Mouse (Mus musculus): ENCODE measurements at regions not wholly inside any gene's neighbourhood (a gene's known extent, or its start where the extent isn't known, plus 50 kb on each side); places are given as distances from the start of the nearest gene placed in this dataset.
"Not testable (repeated sequence)": the region's sequence is repeated elsewhere in the genome, so short reads cannot be mapped to it uniquely, and the experiment has no call there.

DNA sequence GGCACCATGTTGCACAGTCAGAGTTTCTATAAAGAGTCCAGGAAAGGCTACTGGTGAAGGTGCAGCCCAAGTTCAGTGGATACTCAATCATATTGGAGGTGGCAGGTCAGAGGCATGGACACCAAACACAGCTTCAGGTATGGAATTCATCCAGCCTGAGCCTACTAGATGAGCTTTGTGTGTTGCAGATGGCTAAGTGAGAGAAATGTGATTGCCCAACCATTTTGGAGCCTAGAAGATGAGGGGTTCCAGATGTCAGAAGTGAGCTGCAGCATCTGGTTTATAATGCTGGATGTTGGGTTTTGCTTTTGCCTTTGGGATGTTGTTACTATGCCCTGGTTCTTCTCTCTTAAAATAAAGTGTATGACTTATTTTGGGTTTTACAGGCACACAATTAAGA lies 88.7 kb upstream of the Gucy1a1 start:
- H3K4me3 ChIP-seq (replicated peaks; ENCODE audit: insufficient read depth, low read depth, low read length): no peak overlapping the region
- H3K27ac ChIP-seq (ENCODE audit: insufficient read depth, low read length): no peak overlapping the region
- TF ChIP-seq POLR2A (IDR thresholded peaks at IDR 0.05; ENCODE audit: borderline replicate concordance, insufficient read depth, low read length) (no peak), CTCF (IDR thresholded peaks at IDR 0.05; ENCODE audit: borderline replicate concordance, insufficient read depth, low read depth, low read length) (no peak)
- no peak for DNase-seq
- H3K4me1 ChIP-seq (ENCODE audit: control insufficient read depth, insufficient read depth, low read length): peaks cover 3% of the 10 kb centered on the region; the same call in 1 of the 2 replicates
- H3K27me3 ChIP-seq (ENCODE audit: control insufficient read depth, insufficient read depth, low read length): no peaks in the 10 kb centered on the region

DNA sequence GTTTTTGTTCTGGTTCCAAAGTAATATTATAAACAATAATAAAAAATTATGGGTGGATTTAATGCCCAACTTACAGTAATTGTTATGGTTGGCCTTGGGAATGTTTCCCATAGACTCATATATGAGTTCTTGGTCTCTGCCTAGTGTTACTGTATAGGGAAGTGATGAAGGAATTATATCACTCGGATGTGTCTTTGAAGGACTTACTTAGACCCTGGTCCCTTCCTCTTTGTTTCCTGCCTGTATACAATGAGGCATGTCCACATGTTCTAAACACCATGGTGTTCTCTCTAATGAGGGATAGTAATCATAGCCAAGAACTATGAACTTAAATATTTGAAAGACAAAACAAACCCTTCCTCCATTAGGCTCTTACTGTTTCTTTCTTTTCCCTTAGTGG lies 77.8 kb upstream of the Gucy1a1 start:
- TF ChIP-seq POLR2A (IDR thresholded peaks at IDR 0.05; ENCODE audit: borderline replicate concordance, insufficient read depth, low read length) (no peak), CTCF (IDR thresholded peaks at IDR 0.05; ENCODE audit: borderline replicate concordance, insufficient read depth, low read depth, low read length) (no peak)
- no peak for DNase-seq
- H3K4me1 ChIP-seq (ENCODE audit: control insufficient read depth, insufficient read depth, low read length): no peaks in the 10 kb centered on the region
- no peak overlapping the region for H3K4me3 ChIP-seq (replicated peaks; ENCODE audit: insufficient read depth, low read depth, low read length)
- no peaks in the 10 kb centered on the region for H3K27me3 ChIP-seq (ENCODE audit: control insufficient read depth, insufficient read depth, low read length)
- 88% methylated on average over 1 of the region's 1 CpGs for WGBS
- no peak overlapping the region for H3K27ac ChIP-seq (ENCODE audit: insufficient read depth, low read length)

DNA sequence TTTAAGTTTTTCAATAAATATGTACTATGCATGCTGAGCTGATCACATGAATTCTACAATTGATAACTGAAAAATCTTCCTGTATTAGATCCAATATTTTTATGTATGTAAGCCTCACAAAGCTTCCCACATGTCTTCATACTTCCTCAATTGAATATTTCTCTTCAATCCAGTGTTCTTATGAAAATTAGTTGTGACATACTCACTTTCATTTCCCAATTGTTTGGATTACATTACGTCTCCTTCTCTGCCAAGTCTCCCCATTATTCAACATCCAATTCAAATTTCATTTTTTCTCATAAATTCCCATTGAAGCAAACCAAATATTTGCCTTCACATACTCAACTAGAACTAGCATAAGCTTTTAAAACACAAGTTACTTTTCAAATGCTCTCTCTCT lies 76.3 kb upstream of the Gucy1a1 start:
- H3K4me3 ChIP-seq (replicated peaks; ENCODE audit: insufficient read depth, low read depth, low read length): no peak overlapping the region
- no peaks in the 10 kb centered on the region for H3K27me3 ChIP-seq (ENCODE audit: control insufficient read depth, insufficient read depth, low read length)
- WGBS: 77% methylated on average over 1 of the region's 1 CpGs
- H3K27ac ChIP-seq (ENCODE audit: insufficient read depth, low read length): no peak overlapping the region
- TF ChIP-seq POLR2A (IDR thresholded peaks at IDR 0.05; ENCODE audit: borderline replicate concordance, insufficient read depth, low read length) (no peak), CTCF (IDR thresholded peaks at IDR 0.05; ENCODE audit: borderline replicate concordance, insufficient read depth, low read depth, low read length) (no peak)
- DNase-seq: no peak
- no peaks in the 10 kb centered on the region for H3K4me1 ChIP-seq (ENCODE audit: control insufficient read depth, insufficient read depth, low read length)

DNA sequence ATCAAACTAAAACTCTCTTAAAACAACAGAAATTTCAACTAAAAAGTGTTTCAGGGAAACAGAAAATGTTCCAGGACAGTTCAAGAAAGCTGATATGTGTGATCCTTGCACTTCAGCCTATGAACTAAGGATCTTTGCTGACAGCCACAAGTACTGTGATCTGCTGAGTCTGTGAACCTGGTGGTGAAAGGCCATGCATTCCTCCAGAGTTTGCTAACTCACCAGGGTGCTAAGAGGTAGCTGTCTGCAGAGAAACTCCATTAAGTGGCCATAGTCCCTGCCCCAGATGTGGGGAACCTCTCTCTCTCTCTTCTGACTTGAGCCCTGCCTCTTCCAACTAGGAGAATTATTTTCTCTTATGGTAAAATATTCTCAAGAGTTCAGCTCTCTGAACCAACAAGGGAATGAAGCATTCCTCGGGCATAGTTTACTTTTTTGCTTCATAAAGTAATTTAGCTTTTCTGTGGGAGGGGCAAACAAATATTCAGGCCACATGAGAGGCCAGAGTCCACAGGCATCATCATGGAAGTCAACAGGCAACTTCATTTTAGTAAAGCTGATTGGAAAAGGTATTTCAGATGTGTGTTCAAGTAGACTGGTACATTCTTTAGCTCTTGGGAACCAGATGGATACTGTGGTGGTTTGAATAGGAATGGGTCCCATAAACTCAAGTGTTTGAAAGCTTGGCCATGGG lies 73.8 kb upstream of the Gucy1a1 start:
- H3K4me1 ChIP-seq (ENCODE audit: control insufficient read depth, insufficient read depth, low read length); H3K27me3 ChIP-seq (ENCODE audit: control insufficient read depth, insufficient read depth, low read length): not testable (repeated sequence)
- WGBS: 74% methylated on average over 1 of the region's 1 CpGs

DNA sequence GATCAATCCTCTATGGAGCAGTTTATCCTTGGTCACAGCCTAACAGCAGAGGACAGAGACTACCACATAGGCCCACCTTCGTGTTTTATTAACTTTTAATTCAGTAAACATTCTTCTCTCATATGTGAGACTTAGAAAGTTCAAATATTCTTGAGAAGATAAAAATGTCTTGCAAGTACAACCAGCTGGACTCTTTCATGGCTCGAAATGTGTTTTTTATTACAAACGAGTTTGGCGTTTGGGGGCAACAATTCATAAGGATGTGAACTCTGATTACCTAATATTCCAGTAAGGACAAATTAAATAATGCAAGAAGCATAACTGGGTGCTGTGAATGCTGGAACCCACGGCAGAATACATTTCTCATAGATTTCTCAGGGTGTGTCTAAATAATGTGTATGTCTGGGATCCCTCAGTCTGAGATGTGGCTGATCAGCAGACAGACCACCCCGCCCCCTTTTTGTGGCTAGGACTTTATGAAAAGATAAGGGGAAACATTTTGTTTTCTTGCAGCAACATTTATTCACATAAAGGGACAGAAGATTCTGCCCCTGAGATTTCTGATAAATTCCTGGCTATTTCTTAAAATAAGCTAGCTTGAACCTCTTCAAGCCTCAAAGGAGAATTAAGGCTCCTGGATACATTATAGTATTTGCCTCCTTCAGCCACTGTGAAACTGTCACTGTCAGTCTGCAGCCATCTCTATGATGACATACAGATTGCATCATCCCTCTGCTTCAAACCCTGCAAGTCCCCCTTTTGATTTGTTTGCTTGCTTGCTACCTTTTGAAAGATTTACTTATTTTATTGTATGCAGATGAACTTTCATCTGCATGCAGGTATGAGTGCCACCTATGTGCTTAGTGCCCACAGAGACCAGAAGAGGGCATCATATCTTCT lies 69.2 kb upstream of the Gucy1a1 start:
- Histone ChIP-seq H3K4me3 (replicated peaks; ENCODE audit: insufficient read depth, low read depth, low read length) (no peak overlapping the region), H3K27me3 (ENCODE audit: control insufficient read depth, insufficient read depth, low read length) (no peaks in the 10 kb centered on the region), H3K27ac (ENCODE audit: insufficient read depth, low read length) (no peak overlapping the region), H3K4me1 (ENCODE audit: control insufficient read depth, insufficient read depth, low read length) (no peaks in the 10 kb centered on the region)
- TF ChIP-seq CTCF (IDR thresholded peaks at IDR 0.05; ENCODE audit: borderline replicate concordance, insufficient read depth, low read depth, low read length): no peak
- TF ChIP-seq POLR2A (IDR thresholded peaks at IDR 0.05; ENCODE audit: borderline replicate concordance, insufficient read depth, low read length): no peak
- DNase-seq: no peak
- 85% methylated on average over 6 of the region's 6 CpGs for WGBS

More for the DNA sequence above, 73.8 kb upstream of the Gucy1a1 start:
- H3K4me3 ChIP-seq (replicated peaks; ENCODE audit: insufficient read depth, low read depth, low read length); H3K27ac ChIP-seq (ENCODE audit: insufficient read depth, low read length); DNase-seq: not testable (repeated sequence)

DNA sequence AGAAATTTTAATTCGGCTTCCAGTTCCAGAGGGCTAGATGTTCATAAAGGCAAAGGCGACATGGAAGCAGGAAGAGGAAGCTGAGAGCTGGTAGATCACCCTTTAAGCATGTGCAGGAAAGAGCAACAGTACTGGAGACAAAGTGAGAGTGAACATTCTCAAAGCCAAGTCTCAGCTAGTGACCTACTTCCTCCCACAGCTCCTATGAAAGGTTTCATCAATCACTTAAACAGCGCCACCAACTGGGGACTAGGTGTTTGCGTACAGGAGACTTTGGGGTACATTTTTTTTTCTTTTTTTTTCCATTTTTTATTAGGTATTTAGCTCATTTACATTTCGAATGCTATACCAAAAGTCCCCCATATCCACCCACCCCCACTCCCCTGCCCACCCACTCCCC lies 61.7 kb upstream of the Gucy1a1 start:
- Histone ChIP-seq H3K4me1 (ENCODE audit: control insufficient read depth, insufficient read depth, low read length) (no peaks in the 10 kb centered on the region), H3K4me3 (replicated peaks; ENCODE audit: insufficient read depth, low read depth, low read length) (no peak overlapping the region), H3K27me3 (ENCODE audit: control insufficient read depth, insufficient read depth, low read length) (no peaks in the 10 kb centered on the region), H3K27ac (ENCODE audit: insufficient read depth, low read length) (no peak overlapping the region)
- no peak for TF ChIP-seq POLR2A (IDR thresholded peaks at IDR 0.05; ENCODE audit: borderline replicate concordance, insufficient read depth, low read length)
- TF ChIP-seq CTCF (IDR thresholded peaks at IDR 0.05; ENCODE audit: borderline replicate concordance, insufficient read depth, low read depth, low read length): no peak
- 87% methylated on average over 5 of the region's 5 CpGs for WGBS
- no peak for DNase-seq

Measured in cerebellum, adult 2 months (tissue).